Mouse (Mus musculus) spleen, embryonic (tissue): Measurements from ENCODE around the gene Mfap3.

Experiments
- CTCF ChIA-PET: fragments of 350-600 bp; sonication (Branson Sonifier 250); formaldehyde crosslinking; loops from one replicate; lab custom pipeline; 2022; lab: Charles Lee

The Mfap3 gene

GRCm38 (mm10) chr11:57582818-57583635 lies 64.6 kb downstream of the Mfap3 start:
- CTCF ChIA-PET: no interaction called here
